Mouse (Mus musculus) CD4-positive, CD25-positive, alpha-beta regulatory T cell, adult 9 weeks (primary cell): ENCODE results near the gene Tmem200a. TPM values are rescaled to one million over a fixed set of nuclear protein-coding genes. Genes with fewer than 3 reads are reported as not detected.

Experiments
- polyA plus RNA-seq: library from polyadenylated mRNA; unstranded; fragments of 100-300 nt; shearing (Covaris generic); gene quantifications from one replicate; pipeline ENCODE4 v1.2.1, GENCODE M21; 2017

Gene Tmem200a
- not detected for polyA plus RNA-seq

GRCm38 (mm10) chr10:26078521-26079142 lies at the start of gene Tmem200a:
Tmem200a (minus strand) TSS chr10:26079052.

GRCm38 (mm10) chr10:26077671-26078481 lies 976 bp downstream of the Tmem200a start, which contains the start of gene Gm9767:
Gm9767 (plus strand) TSS chr10:26078255.

Other genes with a start within 250 kb of the Tmem200a start
- not detected for gene Gm9767, start 797 bp downstream of the Tmem200a start, polyA plus RNA-seq
- 2.8 TPM for gene Samd3, start 150.7 kb upstream of the Tmem200a start, polyA plus RNA-seq